Mouse (Mus musculus) forebrain, embryonic 14.5 days (tissue): ENCODE measurements at regions not wholly inside any gene's neighbourhood (a gene's known extent, or its start where the extent isn't known, plus 50 kb on each side); places are given as distances from the start of the nearest gene placed in this dataset.
"Not testable (repeated sequence)": the region's sequence is repeated elsewhere in the genome, so short reads cannot be mapped to it uniquely, and the experiment has no call there.

Source experiments
- ATAC-seq: fragments of 200-750 bp; cut with Nextera tagmentation; 2 replicates; pipeline ENCODE4 v1.8.0; 2017; ENCODE audit warnings: mild to moderate bottlenecking, moderate library complexity
- DNase-seq: peaks from one replicate; pipeline ENCODE4 v3.0.0-alpha.2; 2015; ENCODE audit warnings: low spot score
- H3K27ac ChIP-seq: fragments of 300-500 bp; sonication (generic); 2 replicates; pipeline ENCODE4 v1.5.1; 2014; ENCODE audit warnings: low read depth, mild to moderate bottlenecking, control low read depth, low read length, moderate library complexity
- H3K27me3 ChIP-seq: fragments of 300-500 bp; sonication (generic); replicated peaks from 2 replicates; pipeline ENCODE4 v1.6.1; 2014; ENCODE audit warnings: low read length, control low read depth, mixed read lengths; ENCODE audit not compliant: control insufficient read depth, insufficient read depth
- H3K36me3 ChIP-seq: fragments of 300-500 bp; sonication (generic); 2 replicates; pipeline ENCODE4 v1.6.1; 2014; ENCODE audit warnings: low read length, control low read depth; ENCODE audit not compliant: control insufficient read depth, insufficient read depth
- H3K4me1 ChIP-seq: fragments of 300-500 bp; sonication (generic); 2 replicates; pipeline ENCODE4 v1.6.1; 2014; ENCODE audit warnings: antibody characterized with exemption, low read length, control low read depth; ENCODE audit not compliant: control insufficient read depth, insufficient read depth
- H3K4me2 ChIP-seq: fragments of 300-500 bp; sonication (generic); 2 replicates; pipeline ENCODE4 v1.6.1; 2014; ENCODE audit warnings: mild to moderate bottlenecking, control low read depth, low read length
- H3K4me3 ChIP-seq: fragments of 300-500 bp; sonication (generic); 2 replicates; pipeline ENCODE4 v1.5.1; 2014; ENCODE audit warnings: low read depth, low read length, control low read depth
- H3K9ac ChIP-seq: fragments of 300-500 bp; sonication (generic); 2 replicates; pipeline ENCODE4 v1.6.1; 2014; ENCODE audit warnings: mild to moderate bottlenecking, low read length, control low read depth, moderate library complexity
- H3K9me3 ChIP-seq: fragments of 300-500 bp; sonication (generic); replicated peaks from 2 replicates; pipeline ENCODE4 v1.6.1; 2016; ENCODE audit warnings: low read length, control low read depth, mixed read lengths; ENCODE audit not compliant: control insufficient read depth
- WGBS: fragments of 180-500 bp; shearing (Covaris S2); extraction: QIAGEN DNeasy Blood & Tissue Kit; methylation state at CpG from one replicate; pipeline ENCODE4 v1.1.7; 2014; 5-methylcytosine and 5-hydroxymethylcytosine counted together

- ATAC-seq, result no peak
- no peaks in the 10 kb centered on the region for H3K4me1 ChIP-seq
- DNase-seq, result no peak
- H3K27me3 ChIP-seq, result no peaks in the 10 kb centered on the region
- no peaks in the 10 kb centered on the region for H3K9me3 ChIP-seq
- WGBS, result 73% methylated on average over 5 of the region's 5 CpGs
- no peak overlapping the region for H3K4me3 ChIP-seq
- H3K36me3 ChIP-seq, result no peaks in the 10 kb centered on the region
- H3K4me2 ChIP-seq, result no peak overlapping the region
- H3K27ac ChIP-seq, result no peak overlapping the region
- no peak overlapping the region for H3K9ac ChIP-seq
These were observed 70.7 kb downstream of the Sult3a2 start for GRCm38 (mm10) chr10:33715701-33716250.

- H3K9me3 ChIP-seq, H3K36me3 ChIP-seq, H3K27me3 ChIP-seq, H3K4me3 ChIP-seq, H3K4me2 ChIP-seq, H3K4me1 ChIP-seq, ATAC-seq, DNase-seq, H3K9ac ChIP-seq, H3K27ac ChIP-seq: not testable (repeated sequence)
- WGBS, result 76% methylated on average over 3 of the region's 3 CpGs
These were observed 77.8 kb downstream of the Sult3a2 start for GRCm38 (mm10) chr10:33708656-33709055.

- DNase-seq, H3K4me3 ChIP-seq, H3K9ac ChIP-seq, ATAC-seq, H3K36me3 ChIP-seq, H3K4me2 ChIP-seq, H3K4me1 ChIP-seq, H3K9me3 ChIP-seq, H3K27ac ChIP-seq, H3K27me3 ChIP-seq: not testable (repeated sequence)
- WGBS, result 86% methylated on average over 3 of the region's 3 CpGs
These were observed 79.7 kb upstream of the Clvs2 start for GRCm38 (mm10) chr10:33704245-33704644.

- Histone ChIP-seq H3K9ac (no peak overlapping the region), H3K27ac (no peak overlapping the region), H3K4me1 (no peaks in the 10 kb centered on the region), H3K36me3 (no peaks in the 10 kb centered on the region), H3K4me2 (no peak overlapping the region), H3K27me3 (no peaks in the 10 kb centered on the region), H3K9me3 (no peaks in the 10 kb centered on the region), H3K4me3 (no peak overlapping the region)
- DNase-seq (peak; percentile 75), ATAC-seq (peak; percentile 69)
- 60% methylated on average over 3 of the region's 3 CpGs for WGBS
These were observed 78.9 kb upstream of the Clvs2 start for GRCm38 (mm10) chr10:33703420-33703819.
